Comparison of ENCODE assay signal across 8 mouse cellular contexts in the genomic region with DNA sequence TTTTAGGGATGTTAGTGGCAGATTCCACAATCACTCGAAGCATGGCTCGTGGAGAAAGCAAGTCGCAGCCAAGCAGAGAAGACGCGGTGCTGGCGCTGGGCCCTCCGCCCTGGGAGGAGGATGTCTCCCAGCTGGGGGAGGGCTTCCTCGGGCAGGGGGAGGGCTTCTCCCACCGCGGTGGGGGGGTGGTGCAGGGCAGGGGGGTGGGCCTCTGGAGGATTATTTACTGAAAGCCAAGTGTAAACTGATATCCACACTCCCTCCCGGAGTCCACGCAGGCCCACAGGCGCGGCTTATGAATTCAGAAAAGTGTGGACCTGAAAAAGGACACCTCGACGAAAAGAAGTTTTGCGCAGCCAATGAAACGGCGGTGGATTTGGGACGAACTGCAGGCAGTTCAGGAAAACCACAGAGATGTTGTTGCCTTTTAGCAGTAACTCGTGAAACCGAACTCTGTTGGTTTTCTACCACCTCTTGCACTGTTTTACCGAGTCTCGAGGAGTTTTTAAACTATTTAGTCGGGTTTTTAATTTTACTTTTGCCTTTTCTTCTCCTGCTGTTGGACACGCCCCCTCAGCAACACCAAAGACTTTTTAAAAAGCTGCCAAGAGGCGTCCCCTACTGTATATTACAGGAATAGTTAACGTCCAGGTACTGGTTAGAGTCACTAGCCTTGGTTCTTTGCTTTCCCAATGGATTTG. TPM values are rescaled to one million over a fixed set of nuclear protein-coding genes. Genes with fewer than 3 reads are reported as not detected.
DNase-seq lines count a peak whose midpoint lies in the region; ATAC-seq and TF ChIP-seq lines count a peak whose summit lies in the region.

Myof (minus strand) TSS at position 297 of the 701 bp plus-strand sequence.

- TF ChIP-seq CTCF in kidney, postnatal 0 days (IDR thresholded peaks at IDR 0.05; ENCODE audit: low read depth), result peak; percentile 77

- H3K27me3 ChIP-seq in embryonic facial prominence, embryonic 15.5 days, result no peaks in the 10 kb centered on the region
- H3K27me3 ChIP-seq in heart, embryonic 15.5 days, result 0 out of 2 replicates have a peak, but pooled peaks cover 9% of the 10 kb centered on the region
- H3K27me3 ChIP-seq in kidney, postnatal 0 days (ENCODE audit: insufficient read depth, low read length), result no peaks in the 10 kb centered on the region

- H3K9me3 ChIP-seq in embryonic facial prominence, embryonic 15.5 days (replicated peaks), result no peaks in the 10 kb centered on the region
- H3K9me3 ChIP-seq in heart, embryonic 15.5 days (replicated peaks), result no peaks in the 10 kb centered on the region
- no peaks in the 10 kb centered on the region for H3K9me3 ChIP-seq in kidney, postnatal 0 days (replicated peaks; ENCODE audit: low read length)

- H3K4me3 ChIP-seq in embryonic facial prominence, embryonic 15.5 days (replicated peaks), result peak within 1 kb of the TSS; percentile 53
- peak within 1 kb of the TSS; percentile 54 for H3K4me3 ChIP-seq in heart, embryonic 15.5 days
- H3K4me3 ChIP-seq in kidney, postnatal 0 days (replicated peaks; ENCODE audit: low read depth, low read length), result peak within 1 kb of the TSS; percentile 50

- DNase-seq in 3T3-L1 (ENCODE audit: low read depth, low spot score) (peak; percentile 92), NIH3T3 (ENCODE audit: low read depth) (peak; percentile 93)
- DNase-seq in kidney, postnatal 0 days (ENCODE audit: low spot score), result peak; percentile 91
- peak; percentile 84 for DNase-seq in lung, postnatal 36 days
- DNase-seq in skeletal muscle tissue, adult 2 months (ENCODE audit: low read depth, low spot score), result peak; percentile 47
- no peak for DNase-seq in left cerebral cortex, adult 8-10 months (ENCODE audit: low spot score in 2 of 2)

- peak; percentile 83 for ATAC-seq in embryonic facial prominence, embryonic 15.5 days (ENCODE audit: insufficient number of reproducible peaks, low FRiP score, low TSS enrichment, low read depth)
- ATAC-seq in heart, embryonic 15.5 days (replicated peaks; ENCODE audit: insufficient number of reproducible peaks, insufficient read depth, low FRiP score, low read depth), result peak; percentile 69
- peak; percentile 66 for ATAC-seq in kidney, postnatal 0 days (replicated peaks; ENCODE audit: low FRiP score, low read depth)

- WGBS in embryonic facial prominence, embryonic 15.5 days, result under 1% methylated on average over 28 of the region's 28 CpGs
- WGBS in heart, embryonic 15.5 days, result under 1% methylated on average over 28 of the region's 28 CpGs
- under 1% methylated on average over 28 of the region's 28 CpGs for WGBS in kidney, postnatal 0 days

- H3K4me1 ChIP-seq in embryonic facial prominence, embryonic 15.5 days, result peaks cover 12% of the 10 kb centered on the region
- H3K4me1 ChIP-seq in heart, embryonic 15.5 days (replicated peaks), result peaks cover 9% of the 10 kb centered on the region
- no peaks in the 10 kb centered on the region; the same call in 1 of the 2 replicates for H3K4me1 ChIP-seq in kidney, postnatal 0 days (replicated peaks; ENCODE audit: insufficient read depth, low read length)

- H3K36me3 ChIP-seq in embryonic facial prominence, embryonic 15.5 days, result no peaks in the 10 kb centered on the region
- H3K36me3 ChIP-seq in heart, embryonic 15.5 days, result no peaks in the 10 kb centered on the region
- no peaks in the 10 kb centered on the region for H3K36me3 ChIP-seq in kidney, postnatal 0 days (ENCODE audit: insufficient read depth, low read length)

- peak within 1 kb of the TSS; percentile 86 for H3K27ac ChIP-seq in embryonic facial prominence, embryonic 15.5 days (replicated peaks)
- peak within 1 kb of the TSS; percentile 68 for H3K27ac ChIP-seq in heart, embryonic 15.5 days
- peak within 1 kb of the TSS; percentile 80 for H3K27ac ChIP-seq in kidney, postnatal 0 days

- peak within 1 kb of the TSS; percentile 37 for H3K9ac ChIP-seq in embryonic facial prominence, embryonic 15.5 days
- H3K9ac ChIP-seq in heart, embryonic 15.5 days, result peak within 1 kb of the TSS; percentile 57
- H3K9ac ChIP-seq in kidney, postnatal 0 days (ENCODE audit: low read depth, low read length), result peak within 1 kb of the TSS; percentile 64

- peak within 1 kb of the TSS; percentile 73 for H3K4me2 ChIP-seq in embryonic facial prominence, embryonic 15.5 days (replicated peaks)
- peak within 1 kb of the TSS; percentile 92 for H3K4me2 ChIP-seq in heart, embryonic 15.5 days
- peak within 1 kb of the TSS; percentile 85 for H3K4me2 ChIP-seq in kidney, postnatal 0 days (ENCODE audit: low read length)

RNA-seq across cellular contexts. Expression of gene Myof, which starts in this region (rescaled TPM):
- polyA plus RNA-seq in embryonic facial prominence, embryonic 15.5 days (2015; fragmentation: Nextera tagmentation; extraction: Ambion mirVana), result 16.2 and 17.4 TPM in 2 replicates
- 5.5 and 7.8 TPM in 2 replicates for polyA plus RNA-seq in heart, embryonic 15.5 days (2015; fragmentation: Nextera tagmentation; extraction: Ambion mirVana)
- polyA plus RNA-seq in kidney, postnatal 0 days (2015; fragmentation: Nextera tagmentation; extraction: Ambion mirVana), result 28.0 and 28.1 TPM in 2 replicates
- total RNA-seq in left cerebral cortex, adult 8-10 months (2022), result 1 to 10 TPM; 5.8 to 7.4 (median 6.1) TPM

Comparison
In these comparisons a context has a peak if more than half of its experiments do, and no peak if none do; other contexts are left out.
1. DNase-seq: peak in 3T3-L1 (single experiment), NIH3T3 (single experiment), kidney, postnatal 0 days (single experiment), lung, postnatal 36 days (single experiment) and skeletal muscle tissue, adult 2 months (single experiment); none in left cerebral cortex, adult 8-10 months (0 of 2).
2. Peak in every context shown above with its lines, with median percentiles within 50 percentile points of each other: ATAC-seq, H3K27ac ChIP-seq, H3K4me2 ChIP-seq, H3K4me3 ChIP-seq and H3K9ac ChIP-seq.